Mouse (Mus musculus) adrenal gland, postnatal 25 days (tissue): ENCODE measurements at regions not wholly inside any gene's neighbourhood (a gene's known extent, or its start where the extent isn't known, plus 50 kb on each side); places are given as distances from the start of the nearest gene placed in this dataset.

Source experiments
- DNase-seq: peaks from one replicate; pipeline ENCODE4 v3.0.0; 2021; ENCODE audit warnings: mixed read lengths

DNA sequence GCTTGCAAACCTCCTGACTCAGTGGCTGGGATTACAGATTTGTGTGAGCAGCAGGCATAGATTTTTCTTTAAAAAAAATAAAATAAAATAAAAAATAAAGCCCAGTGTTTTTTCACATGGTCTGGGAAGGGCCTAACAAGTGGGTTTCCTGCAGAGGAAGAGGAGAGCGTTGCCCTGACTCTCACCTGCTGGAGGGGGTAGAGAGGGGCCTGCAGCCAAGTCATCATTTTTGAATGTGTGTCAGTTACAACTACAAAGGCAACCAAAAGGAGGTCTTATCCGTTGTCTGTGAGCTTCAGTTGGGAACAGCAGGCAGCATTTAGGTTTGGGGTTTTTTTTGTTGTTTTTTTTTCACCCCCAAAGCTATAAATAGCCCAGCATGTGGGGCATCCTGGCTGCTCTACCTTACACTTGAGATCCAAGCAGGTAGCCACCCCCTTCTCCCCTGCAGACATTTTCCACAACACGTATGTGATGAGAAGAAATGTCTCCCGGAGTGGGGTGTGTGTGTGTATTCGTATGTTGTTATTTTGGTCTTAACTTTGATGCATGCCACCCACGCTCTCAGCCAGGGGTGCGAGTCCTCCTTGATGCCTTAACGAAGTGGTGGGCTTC is 285.7 kb upstream of the 4930412O13Rik start:
- no peak for DNase-seq

DNA sequence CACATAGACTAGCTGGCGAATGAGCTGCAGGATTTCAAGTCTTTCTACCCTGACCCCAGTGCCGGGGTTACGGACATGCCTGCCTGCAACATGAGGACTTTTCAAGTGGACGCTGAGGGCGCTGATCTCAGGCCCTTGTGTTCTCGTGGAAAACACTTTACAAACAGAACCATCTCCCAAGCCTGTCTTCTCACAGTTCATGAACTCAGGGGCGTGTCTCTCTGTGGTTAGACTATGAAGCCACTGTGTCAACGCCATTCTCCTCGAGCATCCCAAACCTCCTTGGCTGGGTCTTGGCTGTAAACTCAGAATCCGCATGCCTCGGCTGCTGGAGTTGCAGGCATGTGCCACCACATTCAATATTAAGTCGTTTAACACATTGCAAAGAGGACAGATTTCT is 284.9 kb upstream of the 4930412O13Rik start:
- no peak for DNase-seq

DNA sequence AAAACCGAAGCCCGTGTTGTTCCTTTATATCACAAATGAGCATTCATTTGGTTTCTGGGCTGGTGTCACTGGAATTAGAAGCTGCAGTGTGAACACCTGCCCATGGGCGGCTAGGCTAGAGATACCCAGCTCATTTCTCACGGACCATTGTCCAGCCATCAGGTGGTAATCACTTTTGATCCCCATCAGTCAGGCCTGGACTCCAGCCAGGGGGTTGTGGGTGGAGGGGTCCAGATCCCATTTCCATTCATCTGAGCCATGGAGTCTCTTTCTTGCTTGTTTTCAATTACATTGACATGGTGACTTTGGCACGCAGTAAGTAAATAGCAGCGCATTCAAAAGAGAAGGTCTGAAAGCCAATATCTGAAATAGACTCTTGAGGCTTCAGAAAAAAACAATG is 276.1 kb upstream of the 4930412O13Rik start:
- DNase-seq, result no peak

DNA sequence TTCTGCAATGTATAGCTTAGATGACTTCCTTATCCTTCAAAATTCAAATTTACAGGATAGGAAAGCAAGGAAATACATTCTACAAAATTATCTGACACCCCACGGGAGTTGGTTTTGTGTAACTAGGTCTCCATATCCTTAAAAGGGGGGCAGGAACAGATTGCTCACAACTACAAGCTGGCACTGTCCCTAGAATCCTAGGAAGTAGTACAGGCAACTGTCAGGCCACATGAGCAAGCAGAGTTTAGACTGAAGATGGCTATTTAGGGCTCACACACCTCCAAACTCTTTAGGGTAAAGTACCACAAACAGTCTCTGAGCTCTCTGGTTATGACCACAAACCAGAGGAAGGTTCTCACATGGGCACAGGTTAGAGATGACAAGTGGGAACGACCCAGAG is 273.5 kb upstream of the 4930412O13Rik start:
- no peak for DNase-seq

DNA sequence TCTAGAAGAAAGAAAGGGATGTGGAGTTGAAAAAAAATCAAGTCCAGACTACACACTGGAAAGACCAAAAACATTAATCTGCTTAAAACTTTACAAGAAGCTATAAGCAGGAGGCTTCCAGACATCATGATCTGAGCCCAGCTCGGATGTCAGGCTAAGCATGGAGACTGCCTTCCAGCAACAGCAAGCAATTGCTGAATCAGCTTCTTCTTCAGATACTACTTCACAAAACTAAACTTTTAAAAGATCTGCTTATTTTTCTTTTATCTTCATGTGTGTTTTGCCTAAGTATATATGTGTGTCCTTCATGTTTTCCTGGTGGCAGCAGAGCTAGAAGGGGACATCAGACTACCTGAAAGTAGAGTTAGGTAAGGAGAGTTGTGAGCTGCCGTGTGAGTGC is 266.6 kb upstream of the 4930412O13Rik start:
- no peak for DNase-seq

DNA sequence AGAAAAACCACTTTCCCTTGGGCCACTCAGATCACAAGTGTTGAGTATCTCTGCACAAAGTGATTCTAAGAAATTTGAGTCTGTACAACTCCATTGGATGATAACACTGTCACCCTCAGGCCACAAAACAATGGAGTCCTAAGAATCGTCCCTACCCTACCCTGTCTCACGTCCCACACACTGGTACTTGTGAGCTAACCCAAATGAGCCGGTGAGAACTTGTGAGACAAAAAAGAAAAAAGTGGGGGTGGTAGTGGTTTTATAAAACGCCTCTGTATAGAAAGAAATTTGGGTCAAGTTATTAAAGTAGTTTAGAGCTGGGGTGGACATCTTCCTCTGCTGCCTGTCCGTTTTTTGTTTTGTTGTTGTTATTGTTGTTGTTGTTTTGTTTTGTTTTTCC is 264.8 kb upstream of the 4930412O13Rik start:
- no peak for DNase-seq

DNA sequence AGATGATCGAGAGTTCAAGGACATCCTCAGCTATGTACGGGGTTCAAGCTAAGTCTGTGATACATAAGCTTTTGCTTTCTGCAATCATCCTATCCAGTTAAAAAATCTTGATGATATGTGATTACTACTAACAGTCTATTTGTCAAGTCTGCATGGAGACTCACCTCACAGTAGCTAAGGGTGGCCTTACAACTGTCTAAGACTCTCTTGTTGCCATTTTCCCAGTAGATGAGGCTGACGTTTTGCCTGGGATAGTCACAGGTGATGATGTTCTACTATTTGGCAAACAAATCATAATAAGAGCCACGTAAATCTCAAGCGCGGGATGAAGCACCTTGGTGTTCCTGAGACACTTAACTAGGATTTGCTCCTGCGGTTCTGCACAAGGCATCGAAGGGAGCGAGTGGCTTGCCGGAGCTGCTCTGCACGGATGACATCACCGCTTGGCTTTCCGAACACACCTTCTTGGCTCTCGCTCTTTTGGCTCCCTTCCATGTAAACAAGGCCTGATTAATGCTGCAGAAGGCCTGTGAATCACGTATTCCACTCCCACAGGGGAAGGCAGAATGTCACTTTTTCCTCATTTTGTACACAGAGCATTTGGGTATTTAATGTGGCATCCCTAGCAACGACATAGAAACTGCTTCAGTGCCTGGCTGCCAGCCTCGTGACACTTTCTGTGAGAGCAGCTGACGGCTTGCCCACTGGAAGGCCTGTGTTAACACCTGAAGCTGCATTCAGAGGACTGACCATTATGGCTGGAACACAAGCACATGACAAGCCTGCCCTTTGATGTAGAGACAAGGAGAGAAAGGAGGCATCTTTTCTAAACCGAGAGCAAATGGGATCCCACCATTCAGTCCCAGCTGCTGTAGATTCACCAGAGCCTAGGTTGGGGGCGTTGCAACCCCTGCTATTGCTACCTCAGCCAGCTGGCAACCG is 260.5 kb upstream of the 4930412O13Rik start:
- peak; percentile 72 for DNase-seq

DNA sequence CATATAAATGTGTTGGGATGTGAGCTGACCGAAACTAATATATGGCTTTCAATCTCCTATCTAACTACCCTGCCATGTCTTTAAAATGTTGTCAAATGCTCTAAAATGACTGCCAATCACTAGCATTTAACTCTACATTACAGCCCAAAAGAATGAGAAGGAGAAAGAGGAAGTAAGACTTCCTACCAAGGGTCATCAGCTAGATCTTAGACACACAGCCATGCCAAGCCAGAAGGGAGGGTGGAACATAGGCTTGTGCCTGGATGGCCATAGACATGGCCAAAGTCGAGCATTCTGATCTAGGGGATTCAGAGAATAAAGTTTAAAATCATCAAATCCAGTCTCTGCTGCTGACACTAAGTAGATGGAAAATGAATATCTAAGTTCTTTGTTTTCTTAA is 257.4 kb upstream of the 4930412O13Rik start:
- no peak for DNase-seq

DNA sequence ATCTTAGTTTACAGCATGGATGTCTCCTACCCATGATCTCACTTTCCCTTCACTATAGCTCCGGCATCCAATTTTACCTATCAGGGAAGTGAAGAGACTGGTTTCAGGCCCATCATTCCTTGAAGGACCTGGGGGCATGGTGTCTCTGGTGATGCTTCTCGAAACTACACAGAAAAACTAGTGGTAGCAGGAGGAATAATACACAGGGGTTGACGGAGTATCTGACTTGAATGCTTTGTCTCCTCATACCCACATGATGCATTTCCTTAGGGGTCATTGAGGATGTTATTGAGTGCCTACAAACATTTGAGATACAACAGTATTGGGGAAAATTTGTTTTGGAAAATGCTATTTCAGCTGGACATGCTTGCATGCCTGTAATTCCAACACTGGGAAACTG is 253.0 kb upstream of the 4930412O13Rik start:
- DNase-seq, result no peak

DNA sequence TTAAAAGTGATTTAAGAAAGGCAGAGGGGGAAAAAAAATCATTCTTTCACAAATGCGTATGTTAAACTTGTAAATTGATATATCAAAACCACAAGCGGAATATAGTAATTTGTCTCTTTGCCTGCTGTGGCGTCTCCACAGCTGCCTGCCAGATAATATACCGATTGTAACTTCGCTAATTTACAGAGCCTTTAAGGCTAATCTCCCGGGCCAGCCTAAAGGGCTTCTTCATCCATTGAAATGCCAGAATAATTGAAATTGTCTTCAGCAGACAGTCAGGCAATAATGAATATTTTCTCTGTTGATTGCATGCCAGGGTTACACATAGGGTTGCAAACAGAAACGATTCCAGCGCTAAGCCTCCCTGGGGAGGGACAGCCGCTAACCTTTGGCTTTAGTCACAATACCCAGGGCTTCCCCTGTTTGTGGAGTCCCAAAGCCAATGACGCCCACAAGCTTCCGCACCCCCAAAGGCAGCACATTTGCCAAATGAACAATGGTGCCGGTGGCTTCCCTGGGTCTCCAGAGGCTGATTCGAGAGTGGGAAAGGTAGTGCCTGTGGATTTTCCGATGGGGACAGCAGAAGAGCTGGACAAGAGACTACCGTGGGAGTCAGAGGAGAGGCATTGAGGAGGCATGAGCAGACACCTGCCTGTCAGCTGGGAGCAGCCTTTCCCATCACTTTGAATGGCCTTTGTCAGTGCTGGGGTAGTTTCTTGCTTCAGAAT is 248.2 kb upstream of the 4930412O13Rik start:
- DNase-seq, result peak; percentile 10

DNA sequence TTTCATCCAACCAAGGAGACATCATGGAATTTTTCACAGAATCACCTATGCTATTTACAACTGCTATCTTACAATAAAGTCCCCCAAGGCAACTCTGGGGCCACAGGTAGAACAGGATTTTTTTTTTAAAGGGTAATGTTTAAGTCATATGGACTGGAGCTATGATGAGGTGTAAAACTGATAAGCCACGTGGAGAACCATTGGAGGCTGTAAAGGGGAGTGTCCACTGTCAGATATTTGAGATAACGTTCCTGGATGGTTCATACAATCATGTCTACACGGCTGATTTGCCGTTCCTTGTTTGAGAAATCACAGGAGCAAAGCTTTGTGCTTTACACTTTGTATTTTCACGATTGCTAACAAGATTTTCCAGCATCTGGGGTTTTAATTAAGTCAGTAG is 241.8 kb upstream of the 4930412O13Rik start:
- no peak for DNase-seq

DNA sequence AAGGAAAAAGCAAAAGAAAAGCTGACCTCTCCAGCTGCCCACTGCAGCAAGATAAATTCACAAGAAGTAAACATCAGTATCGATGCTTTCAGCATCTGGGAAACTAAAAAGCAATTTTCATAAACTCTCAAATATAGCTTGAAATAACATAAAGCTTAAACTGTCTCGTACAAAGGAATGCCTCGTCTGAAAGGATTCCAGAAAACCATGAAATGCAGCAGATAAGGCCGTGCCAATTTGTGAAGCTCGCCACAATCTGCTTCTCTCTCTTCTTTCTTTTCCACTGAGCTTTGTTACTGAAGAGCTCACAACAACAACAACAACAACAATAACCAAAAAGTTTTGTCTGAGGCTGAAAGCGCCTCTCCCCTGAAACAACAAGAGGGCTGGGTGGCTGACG is 239.4 kb upstream of the 4930412O13Rik start:
- DNase-seq, result no peak

DNA sequence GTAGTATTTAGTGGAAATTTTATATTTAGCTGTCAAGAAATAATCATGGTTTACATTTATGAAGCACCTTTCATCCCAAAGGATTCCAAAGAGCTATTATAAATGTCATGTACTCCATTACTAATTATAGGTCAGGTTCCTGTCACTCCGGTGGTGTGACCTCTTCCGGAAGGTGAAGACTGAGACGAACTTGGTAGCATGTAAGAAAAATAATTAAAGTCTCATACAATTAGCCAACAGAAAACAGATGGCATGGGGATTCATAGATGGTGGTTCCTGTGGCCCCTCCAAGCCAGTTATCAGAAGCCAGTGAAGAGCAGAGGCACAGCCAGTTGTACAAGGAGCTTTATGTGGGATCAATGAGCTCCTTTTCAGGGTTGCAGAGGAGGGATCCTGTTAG is 238.6 kb upstream of the 4930412O13Rik start:
- DNase-seq, result no peak

DNA sequence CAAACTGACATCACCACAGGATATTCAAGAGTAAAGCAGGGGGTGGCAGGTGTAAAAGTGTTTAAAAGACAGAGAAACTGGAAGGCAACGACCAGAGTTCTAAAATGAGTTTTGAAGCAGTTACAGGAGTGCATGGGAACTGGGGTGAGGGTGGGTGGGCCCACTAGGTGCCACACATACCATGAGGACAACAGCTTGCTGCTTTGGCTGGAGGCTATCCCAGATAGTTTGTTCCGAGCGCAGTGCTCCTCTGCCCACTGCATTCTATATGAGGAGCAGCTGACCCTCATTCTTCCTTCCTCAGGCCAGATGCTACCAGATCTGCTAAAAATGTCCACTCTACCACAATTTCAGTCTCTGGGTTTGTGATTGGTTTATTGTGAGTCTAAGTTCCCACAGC is 234.6 kb upstream of the 4930412O13Rik start:
- DNase-seq, result no peak

DNA sequence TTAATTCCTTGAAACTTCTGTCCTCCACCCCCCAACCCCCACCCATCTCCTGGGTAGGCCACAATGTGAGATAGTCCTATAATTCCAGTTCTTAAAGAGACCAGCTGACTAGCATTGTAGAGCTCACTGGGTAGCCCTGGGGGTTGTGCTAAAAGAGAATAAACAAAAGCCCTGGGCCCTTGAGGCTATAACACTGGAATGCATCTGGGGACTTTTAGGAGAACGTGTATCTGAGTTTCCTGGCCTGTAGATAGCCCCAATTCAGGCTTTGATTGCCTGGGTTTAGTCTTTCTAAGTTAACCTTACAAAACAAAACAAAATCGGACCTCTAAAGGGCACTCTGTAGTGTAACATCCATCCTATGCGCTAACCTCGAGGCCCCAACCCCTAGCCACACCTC is 234.1 kb upstream of the 4930412O13Rik start:
- no peak for DNase-seq

DNA sequence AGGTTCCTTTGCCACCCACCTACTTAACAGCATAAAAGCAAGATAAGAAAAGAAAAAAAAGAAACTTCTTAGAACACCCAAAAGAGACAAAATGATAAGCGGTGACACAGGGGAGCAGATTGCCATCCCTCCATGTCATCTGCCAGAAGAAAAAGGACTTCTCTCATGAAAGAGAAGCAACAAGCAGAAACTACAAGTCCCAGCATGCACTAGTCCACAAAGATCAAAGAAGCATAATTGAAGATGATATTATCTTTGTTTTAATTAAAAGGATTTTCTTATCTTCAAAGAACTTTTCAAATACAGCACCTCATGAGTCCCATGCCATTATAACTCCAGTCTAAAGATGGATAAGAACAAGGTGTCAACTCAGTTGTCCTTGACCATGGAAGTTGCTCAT is 231.0 kb upstream of the 4930412O13Rik start:
- no peak for DNase-seq

DNA sequence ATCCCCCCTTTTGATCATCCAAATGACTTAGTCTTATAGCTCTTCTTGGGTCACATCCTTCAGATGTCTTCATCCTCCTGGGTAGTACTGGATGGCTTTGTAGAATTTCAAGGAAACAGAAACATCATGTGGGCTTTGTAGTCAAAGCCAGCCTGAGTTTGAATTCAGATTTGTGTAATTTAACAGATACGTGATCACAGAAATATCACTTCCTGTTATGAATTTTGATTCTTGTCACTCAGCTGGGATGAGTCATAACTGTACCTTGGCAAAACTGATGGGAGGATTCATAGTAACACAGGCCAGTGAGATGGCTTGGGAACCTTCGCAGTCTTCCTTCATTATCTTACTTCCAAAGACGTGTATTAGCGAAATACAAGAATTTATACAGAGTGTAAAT is 222.2 kb upstream of the 4930412O13Rik start:
- DNase-seq, result no peak

DNA sequence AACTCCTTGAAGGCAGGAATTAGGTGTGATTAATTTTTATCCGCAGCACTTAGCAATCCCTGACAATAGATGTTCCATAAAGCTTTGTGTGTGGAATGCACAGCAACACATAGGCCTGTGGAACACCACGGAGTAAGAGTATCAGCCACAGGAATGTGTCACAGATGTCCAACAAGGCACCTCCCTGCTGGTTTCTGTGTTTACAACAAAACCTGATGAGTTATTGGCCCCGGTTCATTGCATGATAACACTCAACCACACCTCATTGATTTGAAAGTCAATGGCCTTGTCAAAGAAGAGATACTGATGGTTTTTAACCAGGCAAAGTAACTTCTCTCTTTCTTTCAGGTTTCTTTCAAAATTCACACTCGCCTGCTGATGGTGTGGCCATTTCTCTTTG is 211.4 kb upstream of the 4930412O13Rik start:
- DNase-seq, result no peak

DNA sequence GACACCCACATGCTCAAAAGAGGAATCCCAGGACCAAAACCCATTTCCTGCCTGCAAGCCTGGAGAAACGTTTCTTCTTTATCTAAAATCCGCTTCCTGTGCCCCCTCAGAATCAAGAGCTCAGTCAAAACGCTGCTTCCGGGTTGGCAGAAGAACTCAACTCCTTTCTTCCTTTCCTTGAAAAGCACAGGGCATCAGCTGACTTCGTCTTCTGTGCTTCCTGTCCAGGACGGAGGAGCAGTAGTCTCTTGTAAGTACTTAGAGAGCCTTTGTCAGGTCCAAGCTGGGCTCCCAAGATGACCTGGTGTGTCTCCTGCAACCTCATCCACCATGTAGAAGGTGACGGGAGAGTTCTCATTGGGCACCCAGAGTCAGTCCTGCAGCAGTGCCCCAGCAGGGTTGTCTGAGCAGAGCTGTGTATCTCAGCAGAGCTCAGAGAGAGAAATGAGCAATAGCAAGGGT is 199.3 kb upstream of the 4930412O13Rik start:
- no peak for DNase-seq

DNA sequence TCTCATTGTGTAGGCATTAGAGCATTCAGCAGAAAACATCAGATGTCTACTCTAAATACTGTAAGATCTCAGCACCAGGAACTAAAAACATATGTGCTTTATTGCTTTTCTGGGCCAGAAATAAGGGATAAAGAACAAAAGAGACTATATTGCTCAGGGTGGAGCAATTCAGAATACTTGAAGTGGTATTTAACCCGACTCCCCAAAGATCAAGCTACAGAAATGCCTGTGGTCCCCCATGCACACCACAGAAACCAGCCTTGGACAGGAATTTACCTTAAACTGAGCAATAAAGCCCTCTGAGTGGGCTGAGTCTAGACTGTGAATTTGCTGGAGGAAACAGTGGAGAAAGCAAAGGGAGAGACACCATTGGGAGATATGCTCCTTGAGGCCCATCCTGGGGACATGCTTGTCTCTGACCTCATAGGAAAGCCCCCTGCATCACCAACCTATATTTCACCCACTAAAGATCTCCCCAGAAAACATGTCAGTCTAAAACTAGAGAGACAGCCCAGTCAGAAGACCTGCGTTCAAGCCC is 197.3 kb upstream of the 4930412O13Rik start:
- no peak for DNase-seq

DNA sequence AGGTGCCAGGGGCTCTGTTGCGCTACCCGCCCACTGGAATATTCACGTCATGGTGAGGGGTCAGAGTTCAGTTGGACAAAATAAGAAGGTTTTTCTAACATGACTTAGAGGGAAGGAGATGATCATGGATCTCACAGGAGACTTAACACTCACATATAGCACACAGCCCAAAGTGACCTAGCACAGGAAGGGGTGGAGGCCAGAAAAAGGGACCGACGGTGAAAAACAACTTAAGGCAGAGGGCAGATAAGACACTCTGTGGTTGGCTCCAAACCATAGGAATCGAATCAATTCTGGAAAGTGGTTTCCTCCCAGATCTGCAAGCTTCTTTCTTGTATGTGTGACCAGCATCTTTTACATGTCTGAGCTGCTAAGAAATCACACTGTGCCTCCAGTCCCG is 192.9 kb upstream of the 4930412O13Rik start:
- DNase-seq, result no peak

DNA sequence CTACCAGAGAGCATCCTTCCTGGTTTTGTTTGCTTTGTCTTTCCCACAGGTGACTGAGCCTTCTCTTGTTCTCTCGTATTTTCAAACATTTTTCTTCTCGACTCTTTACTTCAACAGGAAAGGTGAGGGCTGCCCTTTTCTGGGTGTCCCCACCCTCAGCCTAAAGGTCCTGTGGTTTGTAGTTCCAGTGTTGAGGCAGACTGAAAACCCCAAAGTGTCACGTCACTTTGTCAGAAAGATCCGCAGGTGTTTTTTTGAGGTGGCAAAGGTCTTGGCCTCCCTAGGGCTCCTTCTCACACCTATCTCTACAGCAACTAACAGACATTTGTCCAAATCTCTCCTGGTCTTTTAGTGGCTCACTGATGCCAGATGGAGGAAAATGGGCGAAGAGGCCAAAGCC is 191.5 kb upstream of the 4930412O13Rik start:
- no peak for DNase-seq

DNA sequence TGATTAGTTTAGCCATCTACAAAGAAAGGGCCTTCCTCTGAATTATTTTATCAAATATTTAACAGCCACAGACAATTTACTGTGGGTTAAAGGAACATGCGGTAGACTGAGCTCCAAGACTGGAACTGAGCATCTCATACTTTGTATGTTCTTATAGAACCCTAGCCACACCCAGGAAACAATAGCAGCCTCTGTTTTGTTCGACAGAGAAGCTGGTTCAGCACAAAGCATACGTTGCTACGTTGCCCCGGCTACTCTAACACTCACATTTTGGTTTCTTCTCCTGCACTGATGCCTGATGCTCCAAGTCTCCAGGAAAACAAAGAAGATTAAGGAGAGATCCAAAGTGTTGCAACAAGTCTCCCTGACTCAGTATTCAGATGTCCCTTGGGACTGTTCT is 189.5 kb upstream of the 4930412O13Rik start:
- DNase-seq, result no peak
